Mouse (Mus musculus): ENCODE data around the gene Mxd1. TPM values are rescaled to one million over a fixed set of nuclear protein-coding genes. Genes with fewer than 3 reads are reported as not detected.

The Mxd1 gene
- polyA plus RNA-seq, 1 experiment, result 20.0 TPM

GRCm38 (mm10) chr6:86607471-86607870 lies 61.5 kb downstream of the Mxd1 start:
- DNase-seq (ENCODE audit: extremely low spot score in 1 of 2, low spot score in 1 of 2), result no peak

- DNase-seq (ENCODE audit: extremely low spot score in 1 of 2, low spot score in 1 of 2), result no peak
Measured at GRCm38 (mm10) chr6:86606289-86606688, 62.7 kb downstream of the Mxd1 start.

- no peak for DNase-seq (ENCODE audit: extremely low spot score in 1 of 2, low spot score in 1 of 2)
Measured at GRCm38 (mm10) chr6:86605260-86605659, 63.7 kb downstream of the Mxd1 start.

DNA sequence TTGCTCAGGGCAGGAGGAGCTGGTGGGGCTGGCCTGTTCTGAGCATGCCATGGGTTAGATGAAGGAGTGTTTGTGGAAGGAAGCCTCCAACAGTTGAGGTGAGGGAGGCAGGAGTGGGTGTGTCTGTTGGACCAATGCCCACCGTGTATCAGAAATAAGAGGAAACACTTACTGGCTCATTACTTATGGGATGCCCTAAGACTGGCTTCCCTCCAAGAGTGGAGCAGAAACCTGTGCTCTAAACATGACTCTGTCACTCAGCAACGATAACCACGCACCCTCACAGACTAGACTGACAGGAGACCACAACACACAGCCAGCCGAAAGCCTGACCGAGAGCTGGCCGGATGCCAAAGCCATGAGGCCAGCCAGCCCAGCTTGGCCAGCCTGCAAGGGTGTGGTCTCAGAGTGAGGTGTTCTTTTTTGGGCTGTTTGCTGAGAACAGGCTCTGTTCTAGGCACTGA lies 69.0 kb downstream of the Mxd1 start:
- no peak for DNase-seq (ENCODE audit: extremely low spot score in 1 of 2, low spot score in 1 of 2)

DNA sequence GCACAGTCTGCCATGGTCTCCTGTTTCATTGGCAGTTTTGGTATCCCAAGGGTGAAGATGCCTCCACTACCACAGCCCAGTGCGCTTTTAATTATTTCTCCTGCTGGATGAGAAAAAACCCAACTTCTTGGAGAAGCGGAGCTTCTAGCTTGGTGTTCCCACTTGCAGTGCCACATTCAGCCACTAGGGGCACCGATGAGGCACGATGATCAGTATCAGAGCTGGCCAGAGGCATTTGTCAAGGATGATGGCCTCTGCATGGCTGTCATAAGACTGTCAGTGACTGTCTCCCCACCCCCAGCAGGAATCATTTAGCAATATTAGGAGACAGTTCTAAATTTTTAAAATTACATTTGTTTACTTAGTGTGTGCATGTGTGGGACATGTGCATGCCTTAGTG lies 69.8 kb downstream of the Mxd1 start:
- DNase-seq (ENCODE audit: extremely low spot score in 1 of 2, low spot score in 1 of 2), result peak; percentile 48 to 94

GRCm38 (mm10) chr6:86598742-86599193 lies 70.2 kb downstream of the Mxd1 start:
- no peak for DNase-seq (ENCODE audit: extremely low spot score in 1 of 2, low spot score in 1 of 2)

Other genes with a start within 250 kb of the Mxd1 start
- gene Gm44790, start 242.5 kb downstream of the Mxd1 start, polyA plus RNA-seq (2012; rRNA removed), result 0.82 and 1.1 TPM in 2 replicates
- 18.9 and 19.1 TPM in 2 replicates for gene C87436, start 230.8 kb downstream of the Mxd1 start, polyA plus RNA-seq (2012; rRNA removed)
- gene Pcbp1, start 142.8 kb downstream of the Mxd1 start, polyA plus RNA-seq (2012; rRNA removed), result 169 and 180 TPM in 2 replicates
- 2.9 and 3.4 TPM in 2 replicates for gene Asprv1, start 41.0 kb downstream of the Mxd1 start, polyA plus RNA-seq (2012; rRNA removed)
- 53.1 and 53.3 TPM in 2 replicates for gene Snrnp27, start 15.4 kb upstream of the Mxd1 start, polyA plus RNA-seq (2012; rRNA removed)
- gene Gmcl1, start 64.2 kb upstream of the Mxd1 start, polyA plus RNA-seq (2012; rRNA removed), result 28.1 and 28.7 TPM in 2 replicates
- 4.1 and 5.5 TPM in 2 replicates for gene Anxa4, start 124.4 kb upstream of the Mxd1 start, polyA plus RNA-seq (2012; rRNA removed)
- 115 and 139 TPM in 2 replicates for gene Aak1, start 180.4 kb upstream of the Mxd1 start, polyA plus RNA-seq (2012; rRNA removed)